Mouse (Mus musculus) ES-E14 (cell line): ENCODE measurements at regions not wholly inside any gene's neighbourhood (a gene's known extent, or its start where the extent isn't known, plus 50 kb on each side); places are given as distances from the start of the nearest gene placed in this dataset.

ENCODE experiments used
- DNase-seq: peaks from one replicate; pipeline ENCODE4 v3.0.0-alpha.2; 2013; ENCODE audit warnings: low read depth, low spot score
- H3K27ac ChIP-seq: 2 replicates; pipeline ENCODE4 v1.5.1; 2012; ENCODE audit warnings: low read depth, mild to moderate bottlenecking, low read length, moderate library complexity, mixed read lengths; ENCODE audit not compliant: poor library complexity, insufficient read depth, severe bottlenecking
- H3K36me3 ChIP-seq: 2 replicates; pipeline ENCODE4 v1.6.1; 2012; ENCODE audit warnings: mild to moderate bottlenecking, low read length, moderate library complexity, mixed read lengths; ENCODE audit not compliant: control insufficient read depth, poor library complexity, insufficient read depth, severe bottlenecking
- H3K4me1 ChIP-seq, 2 experiments: fragments of 150-350 bp in 1 of 2; sonication (generic) in 1 of 2; 2 replicates each; pipeline ENCODE4 v1.6.1; 2012; ENCODE audit warnings: low read length in 2 of 2, mild to moderate bottlenecking in 1 of 2, mixed read lengths in 1 of 2; ENCODE audit not compliant: control insufficient read depth in 2 of 2, insufficient read depth in 2 of 2, poor library complexity in 1 of 2
- H3K4me3 ChIP-seq, 2 experiments: fragments of 150-350 bp in 1 of 2; sonication (generic) in 1 of 2; 2 replicates each; pipeline ENCODE4 v1.5.1; 2012; ENCODE audit warnings: low read length in 2 of 2, low read depth in 1 of 2, mild to moderate bottlenecking in 1 of 2, mixed read lengths in 1 of 2; ENCODE audit not compliant: insufficient read depth in 1 of 2, poor library complexity in 1 of 2, severe bottlenecking in 1 of 2
- H3K9ac ChIP-seq: 2 replicates; pipeline ENCODE4 v1.6.1; 2012; ENCODE audit warnings: low read depth, mild to moderate bottlenecking, low read length, mixed read lengths; ENCODE audit not compliant: poor library complexity, insufficient read depth, severe bottlenecking
- H3K9me3 ChIP-seq: fragments of 150-350 bp; sonication (generic); 2 replicates; pipeline ENCODE4 v1.6.1; 2012; ENCODE audit warnings: low read depth, mild to moderate bottlenecking, low read length; ENCODE audit not compliant: control insufficient read depth, insufficient read depth
- CHD2 ChIP-seq: IDR thresholded peaks from 2 replicates; pipeline ENCODE4 v1.6.1; 2014; ENCODE audit warnings: mild to moderate bottlenecking, low read depth, low read length, inconsistent platforms
- HCFC1 ChIP-seq: IDR thresholded peaks from 2 replicates; pipeline ENCODE4 v1.6.1; 2012; ENCODE audit warnings: low read length, inconsistent platforms, borderline replicate concordance; ENCODE audit not compliant: insufficient read depth
- MAFK ChIP-seq: IDR thresholded peaks from 2 replicates; pipeline ENCODE4 v1.6.1; 2014; ENCODE audit warnings: mild to moderate bottlenecking, low read depth, low read length, inconsistent platforms; ENCODE audit not compliant: insufficient read depth
- ZC3H11A ChIP-seq: IDR thresholded peaks from 2 replicates; pipeline ENCODE4 v1.6.1; 2012; ENCODE audit warnings: low read depth, mild to moderate bottlenecking, inconsistent platforms, low read length, borderline replicate concordance
- ZNF384 ChIP-seq: IDR thresholded peaks from 2 replicates; pipeline ENCODE4 v1.6.1; 2012; ENCODE audit warnings: low read depth, low read length, inconsistent platforms
- in situ Hi-C, 2 experiments: fragments of 600-800 bp; cut with MboI; formaldehyde crosslinking; loops; one replicate each; pipeline ENCODE4 v1.15.1; 2025; ENCODE audit warnings: low sequenced_read_pairs in 2 of 2, inconsistent platforms in 1 of 2; ENCODE audit not compliant: unreplicated experiment in 2 of 2

DNA sequence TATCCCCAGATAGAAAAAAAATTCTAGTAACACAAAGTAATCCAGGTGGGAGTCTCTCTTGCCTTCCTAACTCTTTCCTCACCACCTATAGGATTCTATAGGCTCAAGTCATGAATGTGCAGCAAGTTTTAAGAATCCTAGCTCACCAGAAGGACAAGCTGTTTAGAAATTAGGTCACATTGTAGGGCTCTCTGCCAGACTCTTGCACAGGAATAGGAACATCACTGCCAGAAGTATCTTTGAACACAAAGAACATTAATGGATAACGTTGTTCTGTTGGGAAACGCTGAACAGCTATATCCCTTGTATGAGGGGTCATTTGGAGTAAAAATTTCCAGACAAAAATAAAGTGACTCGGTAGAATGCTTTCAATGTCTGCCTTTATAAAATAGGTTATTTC lies 75.6 kb upstream of the Peli1 start:
- Histone ChIP-seq H3K9me3 (no peaks in the 10 kb centered on the region), H3K36me3 (no peaks in the 10 kb centered on the region), H3K4me3 (no peak overlapping the region), H3K9ac (no peak overlapping the region), H3K4me1 (no peaks in the 10 kb centered on the region), H3K27ac (no peak overlapping the region)
- DNase-seq, result no peak
- in situ Hi-C loops, result no loop called here
- TF ChIP-seq ZNF384, result no peak
- no peak for TF ChIP-seq CHD2
- no peak for TF ChIP-seq MAFK
- TF ChIP-seq HCFC1, result no peak

DNA sequence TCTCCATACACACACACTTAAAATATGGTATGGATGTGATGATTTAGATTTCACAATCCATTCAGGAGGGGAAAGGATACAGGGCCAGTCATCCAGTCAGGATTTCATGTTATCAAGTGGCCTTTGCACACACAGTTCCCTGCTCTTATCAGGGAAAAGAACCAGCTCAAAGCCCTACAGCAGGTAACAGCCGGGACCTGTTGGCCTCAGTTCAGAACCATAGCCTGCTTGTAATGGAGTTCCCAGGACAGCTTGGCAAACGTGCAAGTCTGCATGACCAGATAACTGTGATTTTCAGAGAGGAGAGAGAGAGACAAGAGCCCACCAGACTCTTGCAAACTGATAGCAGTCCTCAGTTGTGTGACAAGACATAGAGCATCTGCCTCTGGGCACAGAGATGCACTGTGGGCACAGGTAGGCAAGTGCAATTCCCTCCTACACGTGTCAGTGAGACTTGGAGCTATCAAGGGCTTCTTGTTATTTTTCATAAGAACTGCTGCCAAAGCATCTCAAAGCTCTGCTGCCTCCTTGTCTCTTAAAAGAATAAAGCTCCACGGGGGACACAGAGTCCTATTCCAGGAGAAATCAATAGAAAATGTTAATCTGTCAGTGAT lies 74.9 kb upstream of the Peli1 start:
- in situ Hi-C loops, result no loop called here
- H3K36me3 ChIP-seq, result no peaks in the 10 kb centered on the region
- H3K4me1 ChIP-seq, result no peaks in the 10 kb centered on the region
- H3K27ac ChIP-seq, result no peak overlapping the region
- H3K4me3 ChIP-seq, result no peak overlapping the region
- H3K9me3 ChIP-seq, result no peaks in the 10 kb centered on the region
- no peak for TF ChIP-seq CHD2
- H3K9ac ChIP-seq, result no peak overlapping the region
- DNase-seq, result no peak

DNA sequence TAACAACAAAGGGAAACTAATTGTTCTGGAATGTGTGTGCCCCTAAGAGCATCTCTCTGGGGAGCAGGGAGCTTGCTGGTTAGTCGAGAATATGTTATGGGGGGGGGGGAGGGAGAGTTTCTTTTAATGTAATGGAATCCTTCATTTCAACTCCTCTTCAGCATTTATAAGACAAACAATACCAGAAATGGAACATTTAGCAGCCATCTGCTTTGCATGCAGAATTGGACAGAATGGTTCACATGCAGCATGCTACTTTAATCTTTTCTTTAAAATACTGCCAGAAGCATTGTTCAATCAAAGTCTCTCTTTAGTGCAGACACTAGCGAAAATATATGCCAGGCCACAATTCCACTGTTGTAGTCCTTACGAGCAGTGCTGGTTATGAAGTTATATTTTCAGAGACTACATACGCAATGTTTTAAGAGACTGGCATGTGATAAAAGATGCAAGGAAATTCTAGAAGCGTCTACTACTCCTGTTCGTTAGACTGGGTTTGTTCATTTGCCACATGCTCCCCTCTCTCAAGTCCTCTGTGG lies 74.2 kb upstream of the Peli1 start:
- TF ChIP-seq ZC3H11A (no peak), ZNF384 (no peak), HCFC1 (no peak), CHD2 (no peak), MAFK (no peak)
- no peak overlapping the region for H3K9ac ChIP-seq
- no peak for DNase-seq
- H3K9me3 ChIP-seq, result no peaks in the 10 kb centered on the region
- no peak overlapping the region for H3K27ac ChIP-seq
- H3K4me1 ChIP-seq, result no peaks in the 10 kb centered on the region
- no peaks in the 10 kb centered on the region for H3K36me3 ChIP-seq
- in situ Hi-C loops, result no loop called here
- H3K4me3 ChIP-seq, result no peak overlapping the region

DNA sequence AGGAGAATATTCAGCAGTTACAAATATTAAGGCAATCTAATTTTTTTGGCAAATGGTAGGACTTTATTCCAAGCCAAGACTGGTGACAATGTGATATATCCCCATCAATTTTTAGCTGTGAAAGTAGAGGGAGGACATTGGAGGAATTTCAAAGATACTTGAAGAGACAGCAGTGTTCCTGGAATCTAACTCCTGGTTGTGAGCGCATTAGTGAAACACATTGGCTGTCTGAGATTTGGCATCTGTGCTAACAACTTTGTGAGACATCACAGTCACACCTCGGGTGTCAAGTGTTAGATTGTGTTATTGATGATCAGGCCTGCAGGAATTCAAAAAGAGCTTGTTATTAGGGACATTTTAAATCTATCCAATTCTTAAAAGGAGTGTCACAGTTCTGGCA lies 71.3 kb upstream of the Peli1 start:
- H3K27ac ChIP-seq, result no peak overlapping the region
- H3K4me3 ChIP-seq, result no peak overlapping the region
- TF ChIP-seq HCFC1 (no peak), CHD2 (no peak), ZC3H11A (no peak), MAFK (no peak)
- H3K9ac ChIP-seq, result no peak overlapping the region
- no peak for DNase-seq
- H3K9me3 ChIP-seq, result no peaks in the 10 kb centered on the region
- no peaks in the 10 kb centered on the region for H3K36me3 ChIP-seq
- H3K4me1 ChIP-seq, result no peaks in the 10 kb centered on the region
- in situ Hi-C loops, result no loop called here

DNA sequence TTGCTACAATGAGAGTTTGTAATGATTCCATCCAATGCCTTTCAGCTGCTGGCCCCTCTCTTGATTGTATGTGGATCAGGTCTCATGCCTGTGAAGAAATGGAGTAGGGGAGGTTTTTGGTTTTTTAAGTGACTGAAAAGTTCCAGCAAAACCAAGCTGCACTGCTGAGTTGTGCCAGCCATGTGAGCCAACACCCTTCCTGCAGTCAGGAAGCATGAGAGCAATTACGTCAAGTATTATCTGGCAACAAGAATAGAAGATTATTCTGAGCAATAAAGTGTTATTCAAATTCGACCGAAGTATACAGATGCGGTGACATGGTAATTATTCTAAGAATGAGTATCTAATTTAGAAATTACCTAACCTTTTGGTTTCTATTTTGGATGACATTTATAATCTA lies 67.0 kb upstream of the Peli1 start:
- TF ChIP-seq ZNF384 (no peak), MAFK (no peak), ZC3H11A (no peak), HCFC1 (no peak), CHD2 (no peak)
- Histone ChIP-seq H3K27ac (no peak overlapping the region), H3K4me1 (no peaks in the 10 kb centered on the region), H3K9ac (no peak overlapping the region), H3K36me3 (no peaks in the 10 kb centered on the region), H3K4me3 (no peak overlapping the region), H3K9me3 (no peaks in the 10 kb centered on the region)
- in situ Hi-C loops, result no loop called here
- no peak for DNase-seq
